Mouse (Mus musculus) CD4-positive, CD25-positive, alpha-beta regulatory T cell, adult 2 months (primary cell): ENCODE data around the gene Rasgef1c.

ENCODE experiments used
- DNase-seq: peaks from one replicate; pipeline ENCODE4 v3.0.0-alpha.2; 2012; ENCODE audit warnings: low read depth, low spot score

Rasgef1c gene

DNA sequence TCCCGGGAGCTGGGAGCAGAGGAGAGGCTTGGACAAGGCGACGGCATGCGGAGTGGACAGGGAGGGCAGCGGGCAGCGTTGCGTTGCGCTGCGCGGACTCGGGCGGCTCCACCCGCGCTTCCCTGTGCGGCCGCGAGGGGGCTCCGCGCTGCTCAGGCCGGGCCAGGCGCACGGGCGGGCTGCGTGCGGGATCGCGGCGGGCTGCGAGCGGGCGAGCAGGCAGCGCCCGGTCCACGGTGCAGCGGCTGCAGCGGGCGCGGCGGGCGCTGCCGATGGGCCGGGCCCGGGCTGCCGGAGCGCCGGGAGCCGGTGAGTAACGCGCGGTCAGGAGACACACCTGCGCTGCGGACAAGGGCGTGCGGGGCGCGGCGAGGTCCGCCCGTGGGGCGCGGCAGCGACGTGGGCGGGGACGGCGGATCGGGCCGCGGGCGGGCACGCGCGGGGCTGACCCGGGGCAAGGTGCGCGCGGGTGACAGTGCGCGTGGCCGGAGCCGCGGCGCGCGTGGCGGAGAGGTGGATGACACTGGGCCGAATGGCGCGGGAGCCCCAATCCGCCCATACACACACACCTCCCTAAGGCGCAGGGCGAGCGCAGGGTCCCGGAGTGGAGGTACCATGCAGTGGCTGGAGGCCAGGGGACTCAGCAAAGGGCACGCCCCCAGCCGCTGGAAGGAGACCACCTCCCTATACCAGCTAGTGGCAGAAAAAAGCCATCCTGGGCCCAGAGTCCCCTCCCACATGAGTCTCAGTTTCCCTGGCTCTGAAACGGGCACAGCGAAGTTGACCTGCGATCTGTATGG lies at the start of gene Rasgef1c:
TSS of gene Rasgef1c (plus strand) at position 177 of the 800 bp plus-strand sequence.
- DNase-seq: peak; percentile 73

- DNase-seq: peak; percentile 83
Observed at GRCm38 (mm10) chr11:49855144-49855543, 46.5 kb upstream of the Rasgef1c start.

DNA sequence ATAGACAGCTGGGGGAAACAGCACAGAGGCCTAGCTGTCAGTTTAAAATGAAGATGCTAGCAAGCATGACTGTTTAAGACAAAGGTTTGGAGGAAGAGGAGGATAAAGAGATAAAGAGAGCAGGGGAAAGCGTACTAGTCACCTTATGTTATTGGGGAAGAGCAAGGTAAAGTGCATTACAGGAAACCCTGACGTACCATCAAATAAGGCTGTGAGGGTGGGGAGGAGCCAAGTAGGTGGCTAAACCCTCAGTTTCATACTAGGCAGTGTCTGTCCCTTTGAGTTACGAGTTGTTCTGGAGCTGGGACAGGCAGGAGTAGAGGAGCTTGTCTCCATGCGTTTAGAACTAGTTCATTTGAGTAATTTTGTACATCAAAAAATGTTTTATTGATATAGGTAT lies 40.5 kb upstream of the Rasgef1c start:
- DNase-seq: peak; percentile 34

- no peak for DNase-seq
Observed at GRCm38 (mm10) chr11:49863926-49864325, 37.7 kb upstream of the Rasgef1c start.

DNA sequence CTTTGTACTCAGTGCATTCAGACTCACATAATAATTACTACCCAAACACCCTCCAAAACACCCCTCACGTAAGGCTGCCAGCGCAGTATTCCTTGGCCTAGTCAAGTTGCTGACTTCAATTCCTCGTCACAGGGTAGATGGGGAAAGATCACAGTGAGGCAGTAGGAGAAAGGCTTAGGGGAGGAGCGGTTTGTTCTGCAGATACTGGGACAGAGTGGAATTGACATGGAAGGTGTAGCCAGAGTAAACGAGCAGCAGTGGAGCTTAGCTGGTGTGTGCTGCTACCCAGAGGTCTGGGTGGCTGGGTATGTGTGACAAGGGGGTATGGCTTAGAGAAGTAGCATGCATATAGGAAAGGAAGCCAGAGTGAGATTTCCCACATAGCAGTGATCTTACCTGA lies 34.3 kb upstream of the Rasgef1c start:
- no peak for DNase-seq

DNA sequence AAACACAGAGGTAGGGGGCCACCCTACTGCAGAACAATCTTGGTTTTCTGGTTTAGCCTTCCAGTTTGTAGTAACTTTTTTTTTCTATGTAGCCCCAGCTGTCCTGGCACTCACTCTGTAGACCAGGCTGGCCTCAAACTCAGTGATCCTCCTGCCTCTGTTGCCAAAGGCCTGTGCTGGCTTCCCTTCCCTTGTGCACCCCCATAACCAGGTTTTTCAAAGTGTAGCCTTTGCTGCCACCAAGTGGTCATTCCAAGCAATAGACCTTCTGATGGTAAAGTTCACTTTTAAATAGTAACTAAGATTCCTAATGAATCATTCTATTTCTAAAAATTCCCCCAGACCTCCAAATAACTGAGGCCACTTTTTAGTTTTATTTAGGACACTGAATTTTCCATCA lies 31.9 kb upstream of the Rasgef1c start:
- peak; percentile 81 for DNase-seq

DNA sequence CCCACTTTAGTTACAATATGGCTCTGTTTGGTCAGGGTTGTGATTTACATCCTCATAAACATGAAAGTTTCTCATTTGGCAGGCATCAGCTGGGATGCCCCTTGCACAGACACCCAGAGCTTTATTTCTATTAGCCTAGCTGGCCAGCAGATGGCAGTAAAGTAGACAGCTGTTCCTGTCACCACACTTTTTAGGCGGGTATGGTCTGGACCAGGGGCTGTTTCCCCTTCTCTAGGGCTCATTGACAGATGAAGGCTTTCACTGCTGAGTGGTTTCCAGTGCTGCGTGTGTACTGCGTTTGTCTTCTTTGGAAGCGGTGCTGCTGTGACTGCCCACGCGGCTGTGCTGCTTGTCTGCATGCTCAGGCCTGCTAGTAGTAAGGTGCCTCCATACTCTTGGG lies 29.7 kb upstream of the Rasgef1c start:
- peak; percentile 65 for DNase-seq

DNA sequence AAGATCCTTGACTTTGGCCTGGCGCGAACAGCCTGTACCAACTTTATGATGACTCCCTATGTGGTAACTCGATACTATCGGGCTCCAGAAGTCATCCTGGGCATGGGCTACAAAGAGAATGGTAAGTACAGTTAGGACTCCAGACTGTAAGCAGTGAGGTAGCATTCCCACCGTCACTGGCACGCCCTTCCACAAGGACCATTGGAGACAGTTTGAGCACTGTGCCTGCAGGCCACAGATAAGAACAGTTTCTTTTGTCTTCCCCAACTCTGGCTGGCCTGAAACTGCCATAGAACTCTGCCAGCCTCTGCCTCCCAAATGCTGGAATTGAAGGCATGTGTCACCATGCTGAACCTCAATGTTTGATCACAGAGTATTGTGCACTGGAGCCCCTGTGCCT lies 28.9 kb upstream of the Rasgef1c start:
- no peak for DNase-seq

GRCm38 (mm10) chr11:49876948-49877817 lies 24.5 kb upstream of the Rasgef1c start:
- no peak for DNase-seq

DNA sequence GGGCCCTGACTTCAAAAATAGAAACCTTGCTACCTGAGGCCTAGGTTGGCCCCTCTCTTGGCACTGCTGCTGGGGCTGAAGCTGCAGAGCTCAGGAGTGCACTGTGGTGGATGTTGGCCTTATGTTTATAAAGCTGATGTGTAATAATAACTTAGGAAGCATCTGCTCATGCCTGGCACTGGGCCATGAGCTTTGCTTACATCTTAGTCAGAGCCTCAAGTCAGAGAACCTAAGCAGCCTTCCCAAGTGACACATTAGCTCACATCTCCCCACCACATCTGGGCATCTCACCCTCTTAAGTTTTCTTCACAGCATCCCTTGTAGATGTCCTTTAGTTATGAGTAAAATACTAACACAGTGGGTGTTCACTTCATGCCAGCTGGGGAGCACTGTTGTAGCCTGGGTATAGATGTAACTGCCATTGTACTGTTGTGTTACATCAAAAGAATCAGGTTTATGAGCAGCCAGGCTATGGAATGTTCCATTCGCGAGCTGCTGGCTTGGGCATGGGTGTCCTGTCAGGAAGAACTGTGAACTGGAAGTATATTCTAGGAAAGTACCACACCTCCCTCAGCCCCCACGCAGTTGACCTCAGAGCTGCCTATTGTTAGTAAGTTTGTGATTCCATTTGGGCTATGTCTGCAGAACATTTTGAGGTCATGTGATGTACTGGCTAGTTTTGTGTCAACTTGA lies 21.5 kb upstream of the Rasgef1c start:
- no peak for DNase-seq

DNA sequence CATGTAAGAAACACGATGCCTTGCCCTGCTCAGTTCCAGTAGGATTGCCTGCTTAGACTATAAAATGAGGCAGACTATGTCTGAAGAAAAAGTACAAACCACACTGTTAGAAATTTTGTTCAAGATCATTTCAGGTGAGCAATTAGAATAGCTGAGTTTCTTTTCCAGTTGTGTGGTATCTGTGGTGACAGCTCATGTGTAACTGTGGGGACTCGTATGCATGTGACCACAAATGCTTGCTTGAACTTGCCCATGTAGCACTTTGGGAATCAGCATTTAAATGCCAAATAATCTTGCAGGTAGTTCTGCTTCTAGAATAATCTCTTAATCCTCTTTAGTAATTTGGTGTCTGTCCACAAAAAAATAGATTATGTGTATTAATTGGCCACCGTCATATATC lies 18.2 kb upstream of the Rasgef1c start:
- no peak for DNase-seq

DNA sequence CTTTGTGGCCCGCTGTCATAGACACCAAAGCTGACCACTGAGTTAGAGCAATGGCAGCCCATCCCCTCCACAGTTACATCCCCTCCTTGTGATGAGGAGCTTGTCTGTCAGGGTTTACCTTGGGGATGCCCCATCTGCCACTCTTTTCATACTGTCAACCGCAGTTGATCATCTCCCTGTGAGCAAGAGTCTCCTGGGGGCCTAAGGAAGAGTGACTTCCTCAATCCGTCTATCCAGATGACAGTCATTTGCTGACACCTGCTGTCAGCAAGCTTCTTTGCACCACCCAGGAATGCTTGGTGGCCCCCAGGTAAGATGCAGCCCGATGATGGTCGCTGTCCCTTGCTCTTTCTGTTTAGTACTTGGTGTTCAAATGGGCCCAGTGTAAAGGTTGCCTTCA lies 13.2 kb upstream of the Rasgef1c start:
- DNase-seq: no peak

DNA sequence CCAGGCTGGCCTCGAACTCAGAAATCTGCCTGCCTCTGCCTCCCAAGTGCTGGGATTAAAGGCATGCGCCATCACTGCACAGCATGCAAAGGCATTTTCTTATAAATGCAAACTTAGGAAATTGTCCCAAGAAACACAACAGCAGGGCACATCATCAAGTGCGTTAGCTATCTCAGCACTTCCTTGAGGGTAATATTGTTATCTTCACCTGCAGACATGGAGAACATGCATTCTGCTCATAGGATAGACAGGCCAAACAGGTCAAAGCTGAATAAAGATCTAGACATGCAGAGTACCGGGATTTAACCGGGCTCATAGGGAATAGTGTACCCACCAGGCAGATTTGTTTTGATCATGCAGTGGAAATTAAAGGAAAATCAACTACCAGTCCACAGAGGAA lies 9.6 kb upstream of the Rasgef1c start:
- DNase-seq: no peak

DNA sequence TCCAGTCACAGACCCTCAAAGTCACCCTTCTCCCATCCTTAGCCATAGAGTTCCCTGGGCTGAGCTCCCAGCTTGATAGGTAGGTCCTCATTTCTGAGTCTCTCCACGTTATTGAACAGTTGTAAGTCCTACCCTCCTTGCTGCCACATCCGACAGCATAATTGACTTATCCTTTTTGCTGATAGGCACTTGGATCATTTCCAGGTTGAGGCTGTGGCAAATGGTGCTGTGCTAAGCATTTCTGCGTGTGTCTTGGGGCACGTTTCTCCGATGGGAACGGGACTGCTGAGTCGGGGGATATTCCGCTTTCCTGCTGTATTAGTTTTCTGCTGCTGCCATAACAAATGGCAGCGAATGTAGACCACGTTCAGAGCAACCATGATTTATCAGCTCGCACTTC lies 7.8 kb upstream of the Rasgef1c start:
- DNase-seq: no peak

- no peak for DNase-seq
Observed at GRCm38 (mm10) chr11:49895966-49896590, 5.6 kb upstream of the Rasgef1c start.

DNA sequence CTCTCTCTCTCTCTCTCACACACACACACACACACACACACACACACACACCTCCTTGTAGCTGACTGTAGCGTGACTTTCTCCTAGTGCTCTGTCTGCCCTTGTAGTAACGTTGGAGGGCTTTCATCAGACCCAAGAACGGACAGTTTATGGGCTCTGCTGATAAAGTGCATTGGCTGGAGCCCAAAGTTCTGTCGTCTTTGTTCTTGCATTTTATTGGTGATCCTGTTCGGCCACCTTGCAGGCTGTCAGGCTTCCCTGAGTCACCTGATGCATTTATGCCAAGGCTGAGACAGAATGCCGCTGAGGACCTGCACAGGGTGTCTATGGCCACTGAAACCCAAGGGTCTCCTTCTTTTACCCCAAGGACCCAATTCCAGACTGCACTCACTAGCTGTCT lies 1.6 kb upstream of the Rasgef1c start:
- no peak for DNase-seq

DNA sequence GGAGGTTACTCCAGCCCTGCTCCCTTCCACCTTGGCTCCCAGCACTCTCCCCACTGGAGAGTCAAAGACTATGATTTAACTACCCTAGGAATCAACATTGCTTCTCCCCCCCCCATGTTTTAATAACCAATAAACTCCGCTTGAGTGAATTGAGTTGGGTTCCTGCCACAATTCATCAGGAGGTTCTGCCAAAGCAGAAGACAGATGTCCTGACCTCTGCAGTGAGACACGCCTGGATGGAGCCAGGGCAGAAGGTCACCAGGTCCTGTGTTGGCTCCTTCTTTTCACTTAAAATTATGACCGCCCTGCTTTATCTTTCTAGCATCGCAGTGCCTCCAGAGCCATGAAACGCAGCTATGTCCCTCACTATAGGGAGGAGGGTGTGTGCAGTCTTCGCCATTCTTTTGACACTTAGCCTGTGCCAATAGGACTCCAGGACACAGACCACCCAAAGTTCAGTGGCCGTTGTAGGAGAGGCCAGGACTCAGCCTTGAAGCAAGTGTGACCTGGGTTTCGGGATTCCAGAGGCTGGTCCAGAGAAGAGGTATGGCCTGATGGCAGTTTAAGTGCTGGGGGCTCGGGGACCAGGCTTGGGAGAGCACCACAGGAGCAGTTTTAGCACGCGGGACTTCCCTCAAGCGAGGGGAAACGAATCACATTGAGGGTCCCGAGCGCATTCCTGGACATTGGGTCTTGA lies 525 bp upstream of the Rasgef1c start:
- no peak for DNase-seq

DNA sequence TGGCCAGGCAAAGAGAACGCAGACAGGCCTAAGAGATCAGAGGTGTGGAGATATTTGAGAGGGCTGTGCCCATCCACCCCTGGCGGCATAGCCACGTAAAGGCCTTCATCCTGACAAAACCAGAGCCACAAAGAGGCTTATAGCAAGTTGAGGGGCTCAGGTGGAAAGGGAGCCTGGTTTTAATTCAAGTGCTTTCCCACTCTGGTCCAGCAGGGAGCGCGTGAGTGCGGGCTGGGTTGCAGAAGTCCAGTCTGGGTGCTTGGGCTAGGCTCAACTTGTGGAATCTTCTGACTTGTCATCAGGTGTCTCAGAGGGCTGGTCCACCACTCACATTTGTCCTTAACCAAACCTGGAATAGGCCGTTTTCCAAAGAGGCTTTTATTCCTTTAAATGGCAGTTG lies 1.7 kb downstream of the Rasgef1c start:
- DNase-seq: peak; percentile 53

DNA sequence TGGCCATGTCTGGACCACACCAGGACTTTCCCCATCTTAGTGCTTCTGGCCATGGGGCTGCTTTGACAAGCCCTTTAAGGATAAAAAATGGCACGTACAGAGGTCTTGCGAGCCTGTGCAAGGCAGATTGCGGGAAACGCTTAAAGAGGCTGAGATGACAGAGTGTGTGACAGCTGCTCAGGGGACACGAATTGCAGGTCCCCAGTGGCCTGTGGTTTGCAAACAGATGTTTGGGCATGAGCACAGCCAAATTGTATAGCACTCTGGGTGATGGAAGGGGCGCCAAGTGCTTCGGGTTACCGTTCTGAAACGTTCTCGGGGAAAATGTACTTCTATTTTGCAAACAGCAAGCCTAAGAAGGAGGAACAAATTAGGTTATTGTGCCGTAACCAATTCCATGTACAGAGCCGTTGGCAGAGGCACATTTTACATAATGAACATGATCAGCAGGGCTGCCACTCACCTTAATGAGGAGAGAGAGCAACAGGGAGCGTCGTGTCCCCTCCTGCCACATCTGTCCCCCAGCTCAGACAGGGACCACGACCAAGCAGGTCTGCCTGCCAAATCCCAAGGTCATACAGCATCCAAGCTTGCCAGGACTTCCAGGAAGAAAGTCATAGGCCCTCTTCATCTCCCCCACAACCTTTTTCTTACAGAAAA lies 17.0 kb downstream of the Rasgef1c start:
- DNase-seq: no peak

GRCm38 (mm10) chr11:49919304-49919703 lies 17.7 kb downstream of the Rasgef1c start:
- no peak for DNase-seq

GRCm38 (mm10) chr11:49923539-49923938 lies 21.9 kb downstream of the Rasgef1c start:
- no peak for DNase-seq
